Mouse (Mus musculus) liver, adult 2 months (tissue): ENCODE measurements at regions not wholly inside any gene's neighbourhood (a gene's known extent, or its start where the extent isn't known, plus 50 kb on each side); places are given as distances from the start of the nearest gene placed in this dataset.

ENCODE experiments used
- CTCF ChIP-seq: fragments of 200-500 bp; IDR thresholded peaks from 2 replicates; pipeline ENCODE4 v1.5.1; 2011; ENCODE audit warnings: low read depth, low read length, control low read depth
- POLR2A ChIP-seq: fragments of 200-500 bp; IDR thresholded peaks from 2 replicates; pipeline ENCODE4 v1.6.1; 2011; ENCODE audit warnings: low read length, control low read depth; ENCODE audit not compliant: insufficient read depth; ENCODE audit errors: extremely low read depth

DNA sequence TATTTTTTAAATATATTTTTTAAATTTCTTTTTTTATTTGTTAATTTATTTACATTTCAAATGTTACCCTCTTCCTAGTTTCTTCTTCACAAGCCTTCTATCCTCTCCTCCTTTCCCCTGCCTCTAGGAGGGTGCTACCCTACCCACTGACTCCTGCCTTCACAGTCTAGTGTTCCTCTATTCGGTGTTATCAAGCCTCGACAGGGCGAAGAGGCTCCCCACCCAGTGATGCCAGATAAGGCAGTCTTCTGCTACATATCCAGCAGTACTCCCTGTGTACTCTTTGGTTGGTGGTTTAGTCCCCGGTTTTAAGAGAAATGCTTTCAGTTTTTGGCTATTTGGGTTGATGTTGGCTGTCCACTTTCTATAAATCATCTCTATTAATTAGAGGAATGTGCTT lies 67.5 kb upstream of the Slitrk3 start:
- TF ChIP-seq POLR2A (no peak), CTCF (no peak)
